Mouse (Mus musculus) megakaryocyte, adult 5-6 weeks (primary cell): ENCODE measurements around the gene Ucma. TPM values are rescaled to one million over a fixed set of nuclear protein-coding genes. Genes with fewer than 3 reads are reported as not detected.
A peak's percentile ranks its signal among the peaks of the same experiment; 100 is the strongest.
"Not testable (repeated sequence)": the region's sequence is repeated elsewhere in the genome, so short reads cannot be mapped to it uniquely, and the experiment has no call there.

ENCODE experiments used
- ATAC-seq: 2 replicates; pipeline ENCODE4 v1.8.0; 2016; ENCODE audit warnings: mild to moderate bottlenecking, inconsistent platforms; ENCODE audit not compliant: poor library complexity, severe bottlenecking
- total RNA-seq, 2 experiments: library from RNA; stranded (forward) in 1 of 2; stranded (reverse) in 1 of 2; fragments of 153-499, 151-499 nt in 1 of 2; fragments of 221-1000, 200-1000 nt in 1 of 2; gene quantifications; 2 replicates each; pipeline versions ENCODE4 v1.2.3 to v1.2.4; 2015 to 2017

Ucma gene
- total RNA-seq (2015) (not detected in 2 replicates), total RNA-seq (2017) (not detected in 2 replicates)

- no peak for ATAC-seq
Observed at GRCm38 (mm10) chr2:4975807-4976206, at the start of gene Ucma. Gene Ucma, plus strand, starts transcription at chr2:4976122.

- ATAC-seq, result no peak
Observed at GRCm38 (mm10) chr2:4927391-4927790, 48.5 kb upstream of the Ucma start.

GRCm38 (mm10) chr2:4929230-4929629 is 46.7 kb upstream of the Ucma start:
- peak; percentile 93 for ATAC-seq

- no peak for ATAC-seq
Observed at GRCm38 (mm10) chr2:4934516-4934915, 41.4 kb upstream of the Ucma start.

GRCm38 (mm10) chr2:4937931-4938330 is 38.0 kb upstream of the Ucma start:
- ATAC-seq, result no peak

GRCm38 (mm10) chr2:4940861-4941260 is 35.1 kb upstream of the Ucma start:
- ATAC-seq, result no peak

- not testable (repeated sequence) for ATAC-seq
Observed at GRCm38 (mm10) chr2:4949691-4950090, 26.2 kb upstream of the Ucma start.

- no peak for ATAC-seq
Observed at GRCm38 (mm10) chr2:4950986-4951385, 24.9 kb upstream of the Ucma start.

- ATAC-seq, result no peak
Observed at GRCm38 (mm10) chr2:4954216-4954760, 21.6 kb upstream of the Ucma start.

GRCm38 (mm10) chr2:4958039-4958438 is 17.9 kb upstream of the Ucma start:
- ATAC-seq, result no peak

GRCm38 (mm10) chr2:4967806-4968205 is 8.1 kb upstream of the Ucma start:
- no peak for ATAC-seq

- ATAC-seq, result peak; percentile 84
Observed at GRCm38 (mm10) chr2:4969083-4969482, 6.8 kb upstream of the Ucma start.

- ATAC-seq, result no peak
Observed at GRCm38 (mm10) chr2:4978091-4978490, 2.2 kb downstream of the Ucma start.

GRCm38 (mm10) chr2:4983987-4984386 is 8.1 kb downstream of the Ucma start:
- no peak for ATAC-seq

- no peak for ATAC-seq
Observed at GRCm38 (mm10) chr2:4985000-4985399, 9.1 kb downstream of the Ucma start.

GRCm38 (mm10) chr2:4986798-4987197 is 10.9 kb downstream of the Ucma start:
- ATAC-seq, result no peak

- no peak for ATAC-seq
Observed at GRCm38 (mm10) chr2:4987388-4988180, 11.7 kb downstream of the Ucma start.

- peak; percentile 72 for ATAC-seq
Observed at GRCm38 (mm10) chr2:4988826-4989424, 13.0 kb downstream of the Ucma start.

- no peak for ATAC-seq
Observed at GRCm38 (mm10) chr2:4993584-4993983, 17.7 kb downstream of the Ucma start.

GRCm38 (mm10) chr2:4994436-4994835 is 18.5 kb downstream of the Ucma start:
- no peak for ATAC-seq

- no peak for ATAC-seq
Observed at GRCm38 (mm10) chr2:4995646-4996045, 19.7 kb downstream of the Ucma start.

GRCm38 (mm10) chr2:4996421-4996824 is 20.5 kb downstream of the Ucma start:
- no peak for ATAC-seq
